Mouse (Mus musculus) neural tube, embryonic 14.5 days (tissue): ENCODE data around the gene Eif5a. TPM values are rescaled to one million over a fixed set of nuclear protein-coding genes. Genes with fewer than 3 reads are reported as not detected.

Source experiments
- ATAC-seq: fragments of 200-750 bp; cut with Nextera tagmentation; 2 replicates; pipeline ENCODE4 v1.8.0; 2017; ENCODE audit warnings: low read depth, mild to moderate bottlenecking, moderate TSS enrichment, moderate library complexity
- H3K27ac ChIP-seq: fragments of 300-500 bp; sonication (generic); 2 replicates; pipeline ENCODE4 v1.5.1; 2014; ENCODE audit warnings: low read depth, mild to moderate bottlenecking, control low read depth, low read length, moderate library complexity, mixed read lengths
- H3K27me3 ChIP-seq: fragments of 300-500 bp; sonication (generic); 2 replicates; pipeline ENCODE4 v1.6.1; 2014; ENCODE audit warnings: low read length; ENCODE audit not compliant: control insufficient read depth, insufficient read depth
- H3K36me3 ChIP-seq: fragments of 300-500 bp; sonication (generic); 2 replicates; pipeline ENCODE4 v1.6.1; 2014; ENCODE audit warnings: low read length, mixed read lengths; ENCODE audit not compliant: control insufficient read depth, insufficient read depth
- H3K4me1 ChIP-seq: fragments of 300-500 bp; sonication (generic); 2 replicates; pipeline ENCODE4 v1.6.1; 2014; ENCODE audit warnings: low read length; ENCODE audit not compliant: control insufficient read depth, insufficient read depth
- H3K4me2 ChIP-seq: fragments of 300-500 bp; sonication (generic); 2 replicates; pipeline ENCODE4 v1.6.1; 2014; ENCODE audit warnings: mild to moderate bottlenecking, low read depth, low read length, control low read depth
- H3K4me3 ChIP-seq: fragments of 300-500 bp; sonication (generic); 2 replicates; pipeline ENCODE4 v1.5.1; 2014; ENCODE audit warnings: low read depth, low read length, control low read depth, mixed read lengths
- H3K9ac ChIP-seq: fragments of 300-500 bp; sonication (generic); replicated peaks from 2 replicates; pipeline ENCODE4 v1.6.1; 2014; ENCODE audit warnings: low read depth, mild to moderate bottlenecking, control low read depth, low read length, mixed read lengths
- H3K9me3 ChIP-seq: fragments of 300-500 bp; sonication (generic); 2 replicates; pipeline ENCODE4 v1.6.1; 2016; ENCODE audit warnings: low read length; ENCODE audit not compliant: control insufficient read depth
- WGBS: fragments of 180-500 bp; shearing (Covaris S2); extraction: QIAGEN DNeasy Blood & Tissue Kit; methylation state at CpG from one replicate; pipeline ENCODE4 v1.1.7; 2014; 5-methylcytosine and 5-hydroxymethylcytosine counted together
- polyA plus RNA-seq: library from polyadenylated mRNA; unstranded; fragments of >200 nt; fragmentation: Nextera tagmentation; extraction: Ambion mirVana; gene quantifications from 2 replicates; pipeline ENCODE4 v1.2.1, GENCODE M21; 2014

The Eif5a gene
- 1,037 and 1,095 TPM in 2 replicates for polyA plus RNA-seq

- Histone ChIP-seq H3K27me3 (no peaks in the 10 kb centered on the region), H3K9me3 (no peaks in the 10 kb centered on the region), H3K4me3 (peak within 1 kb of the TSS; percentile 92), H3K9ac (peak within 1 kb of the TSS; percentile 87), H3K4me1 (peaks cover 17% of the 10 kb centered on the region), H3K27ac (peak within 1 kb of the TSS; percentile 90), H3K36me3 (peaks cover 16% of the 10 kb centered on the region), H3K4me2 (peak within 1 kb of the TSS; percentile 92)
- ATAC-seq = peak; percentile 96
- under 1% methylated on average over 71 of the region's 78 CpGs for WGBS
Measured at GRCm38 (mm10) chr11:69921114-69922011, at the start of gene Eif5a. TSS of gene Eif5a (minus strand) at chr11:69921958.

- Histone ChIP-seq H3K27ac (no peak overlapping the region), H3K27me3 (peaks cover 20% of the 10 kb centered on the region), H3K36me3 (peaks cover 36% of the 10 kb centered on the region), H3K9me3 (no peaks in the 10 kb centered on the region), H3K4me3 (no peak overlapping the region), H3K9ac (no peak overlapping the region), H3K4me1 (peaks cover 4% of the 10 kb centered on the region; the same call in 1 of the 2 replicates), H3K4me2 (no peak overlapping the region)
- WGBS = 88% methylated on average over 3 of the region's 3 CpGs
- ATAC-seq = no peak
Measured at GRCm38 (mm10) chr11:69970775-69971174, 49.0 kb upstream of the Eif5a start.

DNA sequence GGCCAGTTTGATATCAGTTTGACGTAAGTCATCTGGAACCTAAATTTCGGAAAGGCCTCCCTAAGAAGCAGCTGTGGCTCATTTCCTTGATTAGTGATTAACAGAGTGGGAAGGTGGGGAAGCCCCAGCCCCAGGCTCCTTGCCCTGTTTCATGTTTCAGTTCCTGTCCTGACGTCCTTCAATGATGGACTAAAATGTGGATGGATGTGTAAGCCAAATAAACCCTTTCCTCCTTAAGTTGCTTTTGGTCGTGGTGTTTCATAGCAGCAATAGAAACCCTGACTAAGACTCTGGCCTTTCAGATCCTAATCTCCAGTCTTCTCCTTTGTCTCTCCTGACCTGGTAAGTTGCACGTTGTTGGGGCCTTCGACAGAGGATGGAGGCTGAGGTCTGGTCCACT lies 48.5 kb upstream of the Eif5a start:
- no peak overlapping the region for H3K27ac ChIP-seq
- H3K4me1 ChIP-seq = peaks cover 6% of the 10 kb centered on the region; the same call in 1 of the 2 replicates
- no peak for ATAC-seq
- no peak overlapping the region for H3K4me3 ChIP-seq
- no peaks in the 10 kb centered on the region for H3K9me3 ChIP-seq
- no peak overlapping the region for H3K4me2 ChIP-seq
- peaks cover 25% of the 10 kb centered on the region for H3K27me3 ChIP-seq
- WGBS = 90% methylated on average over 6 of the region's 6 CpGs
- H3K9ac ChIP-seq = no peak overlapping the region
- peaks cover 35% of the 10 kb centered on the region for H3K36me3 ChIP-seq

DNA sequence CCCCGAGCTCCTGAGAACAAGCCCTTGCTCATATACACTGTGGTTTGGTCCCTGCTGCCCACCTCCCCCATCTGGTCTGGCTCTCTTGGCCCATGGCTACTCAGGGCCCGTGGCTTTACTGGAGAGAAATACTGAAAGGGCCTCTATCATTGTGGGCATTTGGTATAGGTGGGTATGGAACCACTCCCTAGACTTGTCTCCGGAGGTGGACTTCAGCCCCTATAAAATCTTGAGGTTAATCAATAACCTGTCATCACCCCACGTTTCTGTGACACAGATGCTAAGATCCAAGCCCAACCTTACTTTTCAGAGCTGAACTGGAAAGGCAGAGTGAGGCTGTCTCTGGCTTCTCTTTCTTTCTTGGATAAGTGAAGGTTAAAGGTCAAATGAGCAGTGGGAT lies 47.0 kb upstream of the Eif5a start:
- H3K36me3 ChIP-seq = peaks cover 23% of the 10 kb centered on the region
- 82% methylated on average over 4 of the region's 4 CpGs for WGBS

GRCm38 (mm10) chr11:69966860-69967517 lies 45.2 kb upstream of the Eif5a start:
- no peaks in the 10 kb centered on the region for H3K9me3 ChIP-seq
- H3K4me3 ChIP-seq = peak overlapping the region; percentile 21; the same call in 1 of the 2 replicates
- peak overlapping the region; percentile 38 for H3K4me2 ChIP-seq
- peaks cover 48% of the 10 kb centered on the region for H3K27me3 ChIP-seq
- H3K9ac ChIP-seq = no peak overlapping the region
- ATAC-seq = no peak
- H3K27ac ChIP-seq = no peak overlapping the region
- peaks cover 9% of the 10 kb centered on the region; the same call in 1 of the 2 replicates for H3K4me1 ChIP-seq
- WGBS = 37% methylated on average over 15 of the region's 17 CpGs
- H3K36me3 ChIP-seq = peaks cover 19% of the 10 kb centered on the region

More for the DNA sequence above, 47.0 kb upstream of the Eif5a start:
- Histone ChIP-seq H3K9ac (no peak overlapping the region), H3K27ac (no peak overlapping the region), H3K4me1 (peaks cover 9% of the 10 kb centered on the region; the same call in 1 of the 2 replicates), H3K4me2 (no peak overlapping the region), H3K4me3 (no peak overlapping the region), H3K27me3 (peaks cover 38% of the 10 kb centered on the region), H3K9me3 (no peaks in the 10 kb centered on the region)
- no peak for ATAC-seq

GRCm38 (mm10) chr11:69966006-69966859 lies 44.5 kb upstream of the Eif5a start:
- ATAC-seq = no peak
- H3K9ac ChIP-seq = 0 out of 2 replicates have a peak overlapping the region, but pooled peaks have one; percentile 28
- H3K4me1 ChIP-seq = peaks cover 9% of the 10 kb centered on the region; the same call in 1 of the 2 replicates

DNA sequence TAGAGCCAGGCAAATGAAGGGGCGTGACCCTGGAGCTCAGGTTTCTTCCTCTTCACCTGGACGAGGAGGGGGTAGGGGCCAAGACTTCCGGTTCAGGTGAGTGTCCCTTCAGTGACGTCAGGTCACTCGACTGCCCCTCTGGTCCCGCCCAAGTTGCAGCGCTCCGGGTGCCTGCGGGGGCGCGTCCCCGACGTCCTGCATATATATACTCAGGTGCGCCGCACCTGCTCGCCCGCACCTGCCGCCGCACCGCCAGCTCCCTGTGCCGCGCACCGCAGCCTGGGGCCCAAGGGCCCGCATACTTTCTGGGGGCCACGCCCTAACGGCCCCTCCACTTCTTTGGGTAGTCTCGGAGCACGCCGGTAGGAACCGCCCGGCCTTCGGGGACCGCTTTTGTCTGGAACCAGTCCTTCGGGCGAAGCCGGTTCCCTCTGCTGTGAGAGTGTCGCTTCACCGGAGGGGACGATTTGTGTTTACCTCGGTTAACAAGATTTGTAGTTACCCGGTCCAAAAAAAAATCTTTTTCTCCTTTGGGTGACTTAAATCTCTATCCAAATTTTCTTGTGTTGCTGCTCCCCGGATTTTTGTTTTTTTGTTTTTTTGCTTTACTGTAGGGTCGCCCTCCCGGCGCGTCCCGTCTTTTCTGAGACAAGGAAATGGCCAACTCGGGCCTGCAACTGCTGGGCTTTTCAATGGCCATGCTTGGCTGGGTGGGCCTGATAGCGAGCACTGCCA lies 43.7 kb upstream of the Eif5a start:
- peaks cover 9% of the 10 kb centered on the region; the same call in 1 of the 2 replicates for H3K4me1 ChIP-seq
- H3K9me3 ChIP-seq = no peaks in the 10 kb centered on the region
- H3K27ac ChIP-seq = no peak overlapping the region
- WGBS = 2% methylated on average over 49 of the region's 49 CpGs
- no peak for ATAC-seq
- H3K4me2 ChIP-seq = no peak overlapping the region
- H3K27me3 ChIP-seq = peaks cover 48% of the 10 kb centered on the region
- peak overlapping the region; percentile 21; the same call in 1 of the 2 replicates for H3K4me3 ChIP-seq
- H3K9ac ChIP-seq = no peak overlapping the region
- H3K36me3 ChIP-seq = peaks cover 16% of the 10 kb centered on the region

More at GRCm38 (mm10) chr11:69966006-69966859, 44.5 kb upstream of the Eif5a start:
- Histone ChIP-seq H3K27ac (no peak overlapping the region), H3K4me3 (peak overlapping the region; percentile 21; the same call in 1 of the 2 replicates), H3K27me3 (peaks cover 48% of the 10 kb centered on the region), H3K36me3 (peaks cover 19% of the 10 kb centered on the region), H3K4me2 (peak overlapping the region; percentile 38), H3K9me3 (no peaks in the 10 kb centered on the region)
- WGBS = under 1% methylated on average over 55 of the region's 59 CpGs
